Mouse (Mus musculus) ZHBTc4 (cell line): ENCODE measurements around the gene Rreb1.

ENCODE experiments used
- DNase-seq: peaks from one replicate; pipeline ENCODE4 v3.0.0-alpha.2; 2011; ENCODE audit warnings: low read depth, low spot score

The Rreb1 gene

GRCm38 (mm10) chr13:37778147-37778593 lies at the start of gene Rreb1:
TSS of gene Rreb1 (plus strand) at chr13:37778400.
- DNase-seq, result peak; percentile 53

DNA sequence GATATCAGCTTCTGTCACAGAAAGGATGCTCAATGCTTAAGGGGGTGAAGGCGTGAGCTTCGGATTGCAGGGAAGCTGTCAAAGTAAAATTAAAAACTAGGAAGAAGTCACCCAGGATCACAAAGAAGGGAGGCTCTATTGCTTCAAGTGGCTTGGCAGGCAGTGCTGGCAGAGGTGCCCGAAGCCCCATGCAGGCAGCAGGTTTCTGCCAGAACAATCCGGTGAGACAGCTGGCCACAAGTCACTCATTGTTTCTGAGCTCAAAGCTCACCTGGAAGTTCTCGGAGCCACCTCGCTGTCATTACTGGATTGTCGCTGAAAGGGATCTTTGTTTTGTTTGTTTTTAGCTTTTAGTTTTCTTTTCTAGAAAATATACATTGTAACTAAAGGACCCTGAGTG lies 49.6 kb upstream of the Rreb1 start:
- no peak for DNase-seq

- peak; percentile 29 for DNase-seq
Observed at GRCm38 (mm10) chr13:37731914-37732693, 46.1 kb upstream of the Rreb1 start.

- DNase-seq, result peak; percentile 54
Observed at GRCm38 (mm10) chr13:37734501-37734900, 43.7 kb upstream of the Rreb1 start.

- no peak for DNase-seq
Observed at GRCm38 (mm10) chr13:37740111-37740510, 38.1 kb upstream of the Rreb1 start.

- DNase-seq, result no peak
Observed at GRCm38 (mm10) chr13:37740752-37741151, 37.4 kb upstream of the Rreb1 start.

- no peak for DNase-seq
Observed at GRCm38 (mm10) chr13:37742248-37742647, 36.0 kb upstream of the Rreb1 start.

GRCm38 (mm10) chr13:37747504-37747903 lies 30.7 kb upstream of the Rreb1 start:
- peak; percentile 54 for DNase-seq

DNA sequence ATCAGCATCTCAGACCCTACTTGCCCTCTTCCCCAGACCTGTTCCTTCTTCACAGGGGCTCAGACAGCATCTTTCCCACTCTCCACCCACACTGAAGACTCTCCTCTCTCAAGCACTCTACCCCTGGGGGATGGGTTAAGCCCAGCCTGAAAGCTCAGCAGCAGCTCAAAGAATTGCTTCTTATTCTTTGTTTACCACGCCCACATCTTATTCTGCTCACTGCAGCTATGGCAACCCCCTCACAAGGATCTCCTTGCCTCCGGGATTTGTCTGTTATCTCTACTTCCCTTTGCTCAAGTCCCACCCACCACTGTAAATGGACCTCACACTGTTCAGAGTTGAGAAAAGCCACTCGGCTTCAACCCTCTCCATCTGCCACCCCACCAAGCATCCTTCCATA lies 28.7 kb upstream of the Rreb1 start:
- peak; percentile 75 for DNase-seq

DNA sequence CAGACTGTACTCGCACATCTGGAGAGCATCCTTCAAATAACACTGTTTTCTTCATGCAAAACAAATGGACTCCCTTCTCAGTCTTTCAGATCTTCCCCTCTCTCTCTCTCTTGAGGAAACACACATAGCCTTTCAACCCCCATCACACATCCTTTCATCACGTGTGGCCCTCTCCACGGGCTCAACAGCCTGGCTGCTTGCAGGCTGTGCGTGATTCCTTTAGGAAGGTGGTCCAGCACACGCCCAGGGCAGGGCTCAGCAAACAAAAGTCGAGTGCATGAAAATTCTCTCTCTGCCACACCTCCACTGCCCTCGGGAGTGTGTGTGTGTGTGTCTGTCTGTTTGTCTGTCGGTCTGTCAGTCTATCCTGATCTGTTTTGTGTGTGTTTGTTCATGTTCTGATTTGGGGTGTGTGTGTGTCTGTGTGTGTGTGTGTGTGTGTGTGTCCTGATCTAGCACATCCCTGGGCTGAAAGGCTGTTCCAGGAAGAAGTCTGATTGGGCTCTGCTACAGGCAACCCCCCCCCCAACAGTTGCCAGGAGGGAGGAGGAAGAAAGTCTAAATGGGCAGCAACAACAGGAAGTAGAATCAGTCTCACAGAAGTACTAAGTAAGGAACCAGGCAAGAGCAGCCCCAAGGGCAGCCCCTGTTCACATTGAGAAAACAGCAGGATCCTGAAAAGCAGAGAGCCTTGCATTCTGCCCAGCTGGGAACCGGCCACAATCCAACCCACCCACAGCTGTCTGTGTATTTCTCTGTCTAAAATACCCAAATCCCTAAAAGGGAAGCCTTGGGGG lies 26.8 kb upstream of the Rreb1 start:
- peak; percentile 83 for DNase-seq

- no peak for DNase-seq
Observed at GRCm38 (mm10) chr13:37759341-37760012, 18.7 kb upstream of the Rreb1 start.

GRCm38 (mm10) chr13:37760013-37760342 lies 18.2 kb upstream of the Rreb1 start:
- no peak for DNase-seq

DNA sequence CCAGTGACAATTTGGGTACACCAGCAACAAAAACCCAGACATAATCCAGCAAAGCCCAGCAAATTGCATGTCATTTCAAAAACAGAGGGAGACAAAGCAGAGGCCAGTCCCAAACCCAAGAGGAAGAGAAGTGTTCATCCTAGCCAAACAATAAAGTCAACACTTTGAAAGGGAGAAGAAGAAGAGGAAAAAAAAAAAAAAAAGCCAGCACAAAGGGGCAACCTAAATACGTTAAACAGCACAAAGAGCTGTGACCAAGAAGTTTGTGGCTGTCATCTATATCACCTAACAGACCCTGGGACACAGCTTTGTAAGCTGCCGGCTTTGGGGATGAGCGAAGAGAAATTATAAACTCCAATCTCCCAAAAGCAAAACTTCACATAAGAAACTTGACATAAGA lies 17.8 kb upstream of the Rreb1 start:
- no peak for DNase-seq

GRCm38 (mm10) chr13:37760957-37761941 lies 17.0 kb upstream of the Rreb1 start:
- DNase-seq, result peak; percentile 30

DNA sequence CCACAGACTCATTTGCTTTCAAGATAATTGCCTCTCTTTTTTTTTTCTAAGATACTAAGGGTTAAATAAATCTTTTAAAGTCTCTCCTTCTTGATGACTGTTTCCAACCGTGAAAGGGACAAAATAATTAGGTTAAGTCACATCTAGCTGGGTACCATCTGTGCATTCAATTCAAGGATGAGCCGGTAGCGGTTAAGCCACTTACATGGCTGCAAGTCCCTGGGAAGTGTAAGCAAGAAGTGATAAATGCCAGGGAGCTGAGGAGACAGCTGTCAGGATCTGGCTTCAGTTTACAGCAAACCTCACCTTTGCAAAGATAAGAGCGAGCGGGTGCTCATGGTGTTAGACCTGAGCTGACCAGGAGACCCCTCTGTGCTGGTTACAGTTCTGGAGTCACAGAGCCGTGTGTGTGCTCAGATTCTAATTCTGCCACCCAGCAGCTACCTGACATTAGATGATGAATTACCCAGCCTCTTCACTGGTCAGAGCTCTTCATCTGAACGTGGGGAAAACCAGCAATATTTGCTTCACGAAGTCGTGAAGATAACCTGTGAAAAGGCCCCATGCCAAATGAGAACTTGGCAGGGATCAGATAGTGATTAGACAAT lies 14.3 kb upstream of the Rreb1 start:
- DNase-seq, result no peak

DNA sequence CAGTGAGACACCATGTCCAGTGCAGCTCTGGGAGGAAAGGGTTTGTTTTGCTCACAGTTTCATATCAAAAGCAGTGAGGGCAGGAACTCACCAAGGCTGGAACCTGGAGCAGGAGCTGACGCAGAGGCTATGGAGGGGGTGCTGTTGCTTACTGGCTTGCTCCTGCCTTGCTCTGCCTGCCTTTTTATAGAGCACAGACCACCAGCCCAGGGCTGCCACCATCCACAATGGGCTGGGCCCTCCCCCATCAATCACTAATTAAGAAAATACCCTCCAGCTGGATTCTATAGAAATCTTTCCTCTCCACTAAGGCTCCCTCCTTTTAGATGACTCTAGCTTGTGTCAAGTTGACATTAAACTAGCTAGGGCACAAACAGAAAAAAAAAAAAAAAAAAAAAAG lies 8.4 kb upstream of the Rreb1 start:
- DNase-seq, result no peak

DNA sequence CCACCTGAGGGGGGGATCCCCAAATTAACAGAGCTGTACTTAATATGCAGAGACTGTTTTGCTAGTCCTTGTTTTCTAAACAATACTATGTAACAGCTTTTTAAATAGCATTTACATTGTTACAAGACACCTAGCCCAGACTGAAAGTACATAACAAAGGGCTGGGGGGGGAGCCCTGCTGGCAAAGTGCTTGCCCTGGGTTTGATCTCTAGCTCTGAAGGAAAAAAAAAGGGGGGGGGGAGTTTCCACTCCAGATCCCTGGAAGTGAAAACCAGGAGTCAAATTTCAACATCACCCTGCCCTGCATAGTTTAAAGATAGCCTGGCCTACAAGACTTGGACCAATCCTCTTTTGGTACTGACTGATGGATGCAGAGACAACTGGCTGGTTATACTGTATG lies 4.7 kb upstream of the Rreb1 start:
- peak; percentile 86 for DNase-seq

- no peak for DNase-seq
Observed at GRCm38 (mm10) chr13:37776675-37777074, 1.5 kb upstream of the Rreb1 start.

- DNase-seq, result no peak
Observed at GRCm38 (mm10) chr13:37777351-37778146, 651 bp upstream of the Rreb1 start.
